Mouse (Mus musculus): ENCODE results near the gene Zfp160.
"Not testable (repeated sequence)": the region's sequence is repeated elsewhere in the genome, so short reads cannot be mapped to it uniquely, and the experiment has no call there.

The Zfp160 gene

GRCm38 (mm10) chr17:21008382-21009331, at the start of gene Zfp160:
TSS of gene Zfp160 (plus strand) at chr17:21008903.
- peak; percentile 82 for DNase-seq (ENCODE audit: low read depth, low spot score)

GRCm38 (mm10) chr17:20960386-20960785, 48.3 kb upstream of the Zfp160 start:
- DNase-seq (ENCODE audit: low read depth, low spot score): no peak

- no peak for DNase-seq (ENCODE audit: low read depth, low spot score)
Observed at GRCm38 (mm10) chr17:20965421-20965820, 43.3 kb upstream of the Zfp160 start.

GRCm38 (mm10) chr17:20966681-20967080, 42.0 kb upstream of the Zfp160 start:
- no peak for DNase-seq (ENCODE audit: low read depth, low spot score)

GRCm38 (mm10) chr17:20993716-20994115, 15.0 kb upstream of the Zfp160 start:
- DNase-seq (ENCODE audit: low read depth, low spot score): no peak

GRCm38 (mm10) chr17:20996364-20996763, 12.3 kb upstream of the Zfp160 start, which contains the start of gene Vmn1r233:
TSS of gene Vmn1r233 (minus strand) at chr17:20996464.
- DNase-seq (ENCODE audit: low read depth, low spot score): no peak

GRCm38 (mm10) chr17:21009726-21010125, 1.0 kb downstream of the Zfp160 start:
- DNase-seq (ENCODE audit: low read depth, low spot score): no peak

GRCm38 (mm10) chr17:21018410-21019080, 9.8 kb downstream of the Zfp160 start:
- DNase-seq (ENCODE audit: low read depth, low spot score): no peak

- DNase-seq (ENCODE audit: low read depth, low spot score): not testable (repeated sequence)
Observed at GRCm38 (mm10) chr17:21048020-21048419, 39.3 kb downstream of the Zfp160 start.

GRCm38 (mm10) chr17:21050901-21051300, 42.2 kb downstream of the Zfp160 start:
- no peak for DNase-seq (ENCODE audit: low read depth, low spot score)

- DNase-seq (ENCODE audit: low read depth, low spot score): not testable (repeated sequence)
Observed at GRCm38 (mm10) chr17:21051341-21051740, 42.6 kb downstream of the Zfp160 start.

GRCm38 (mm10) chr17:21051919-21052318, 43.2 kb downstream of the Zfp160 start:
- not testable (repeated sequence) for DNase-seq (ENCODE audit: low read depth, low spot score)

- no peak for DNase-seq (ENCODE audit: low read depth, low spot score)
Observed at GRCm38 (mm10) chr17:21053267-21053666, 44.6 kb downstream of the Zfp160 start.

- DNase-seq (ENCODE audit: low read depth, low spot score): not testable (repeated sequence)
Observed at GRCm38 (mm10) chr17:21055111-21055510, 46.4 kb downstream of the Zfp160 start.

- no peak for DNase-seq (ENCODE audit: low read depth, low spot score)
Observed at GRCm38 (mm10) chr17:21065501-21065900, 56.8 kb downstream of the Zfp160 start.

GRCm38 (mm10) chr17:21067036-21067435, 58.3 kb downstream of the Zfp160 start:
- no peak for DNase-seq (ENCODE audit: low read depth, low spot score)

GRCm38 (mm10) chr17:21069443-21069842, 60.7 kb downstream of the Zfp160 start:
- not testable (repeated sequence) for DNase-seq (ENCODE audit: low read depth, low spot score)

- not testable (repeated sequence) for DNase-seq (ENCODE audit: low read depth, low spot score)
Observed at GRCm38 (mm10) chr17:21070971-21071370, 62.3 kb downstream of the Zfp160 start.

Data from retina, postnatal 7 days (tissue).